Mouse (Mus musculus) spleen, adult 2 months (tissue): ENCODE data around the gene Ccdc15.

Experiments used
- CTCF ChIP-seq: fragments of 200-500 bp; IDR thresholded peaks from 2 replicates; pipeline ENCODE4 v1.5.1; 2011; ENCODE audit warnings: mild to moderate bottlenecking, inconsistent platforms; ENCODE audit not compliant: insufficient read depth, insufficient read length, insufficient replicate concordance; ENCODE audit errors: extremely low read depth
- POLR2A ChIP-seq: fragments of 200-500 bp; IDR thresholded peaks from 2 replicates; pipeline ENCODE4 v1.6.1; 2011; ENCODE audit warnings: low read depth, low read length, inconsistent platforms

DNA sequence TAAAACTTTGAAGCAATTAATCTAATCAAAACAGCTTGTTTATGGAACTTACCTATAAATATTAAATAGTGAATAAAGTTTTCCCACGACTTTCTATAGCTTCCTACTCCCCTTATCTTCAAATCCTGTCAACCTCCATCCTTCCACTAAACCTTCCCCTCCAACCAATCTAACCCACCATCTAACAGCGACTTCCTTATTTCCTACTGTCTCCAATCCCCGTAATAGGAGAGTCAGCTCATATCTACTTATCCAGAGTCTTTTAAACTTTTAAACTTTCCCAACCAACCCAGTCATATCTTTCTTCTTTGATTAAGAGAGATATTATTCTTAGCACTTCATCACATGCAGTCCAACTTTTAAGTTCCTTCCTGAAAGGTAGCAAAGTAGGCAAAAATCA lies 2.8 kb downstream of the Ccdc15 start:
- TF ChIP-seq CTCF (no peak), POLR2A (no peak)
